Mouse (Mus musculus) inflammation-experienced regulatory T-cells, adult 16 weeks (primary cell): ENCODE results near the gene Ang6. TPM values are rescaled to one million over a fixed set of nuclear protein-coding genes. Genes with fewer than 3 reads are reported as not detected.

Experiments
- polyA plus RNA-seq: library from polyadenylated mRNA; unstranded; fragments of 100-300 nt; shearing (Covaris generic); gene quantifications from one replicate; pipeline ENCODE4 v1.2.1, GENCODE M21; 2017

Ang6 gene
- not detected for polyA plus RNA-seq

GRCm38 (mm10) chr14:44002169-44002568 is at the start of gene Ang6:
Gene Ang6, minus strand, starts transcription at chr14:44002269.

GRCm38 (mm10) chr14:43956769-43957168 is 45.3 kb downstream of the Ang6 start, which contains the start of gene Ang5:
Gene Ang5, plus strand, starts transcription at chr14:43957069.

Other genes with a start within 250 kb of the Ang6 start
- gene Gm8180, start 217.5 kb downstream of the Ang6 start, polyA plus RNA-seq = not detected
- gene Ear1, start 126.8 kb downstream of the Ang6 start, polyA plus RNA-seq = not detected
- gene Ear10, start 78.7 kb downstream of the Ang6 start, polyA plus RNA-seq = not detected
- not detected for gene Gm8113, start 76.9 kb downstream of the Ang6 start, polyA plus RNA-seq
- not detected for gene Ang5, start 45.2 kb downstream of the Ang6 start, polyA plus RNA-seq
- 2.2 TPM for gene Ear2, start 100.4 kb upstream of the Ang6 start, polyA plus RNA-seq
- gene Gm3327, start 121.6 kb upstream of the Ang6 start, polyA plus RNA-seq = not detected
- not detected for gene Gm8212, start 195.4 kb upstream of the Ang6 start, polyA plus RNA-seq
- gene 4930503E14Rik, start 211.0 kb upstream of the Ang6 start, polyA plus RNA-seq = not detected